Mouse (Mus musculus): Measurements from ENCODE around the gene Ampd2. TPM values are rescaled to one million over a fixed set of nuclear protein-coding genes. Genes with fewer than 3 reads are reported as not detected.

Gene Ampd2
- polyA plus RNA-seq, 1 experiment, result 92.9 TPM

GRCm38 (mm10) chr3:108092536-108093115 is 6.2 kb upstream of the Ampd2 start, which contains the start of gene Gnat2:
Gene Gnat2, plus strand, starts transcription at chr3:108092789.
- no peak within 1 kb of the TSS for H3K27ac ChIP-seq (ENCODE audit: insufficient read depth, low read length)
- no peaks in the 10 kb centered on the region for H3K36me3 ChIP-seq (ENCODE audit: control insufficient read depth, insufficient read depth, low read length)
- 86% methylated on average over 15 of the region's 15 CpGs for WGBS
- no peak within 1 kb of the TSS for H3K4me3 ChIP-seq (ENCODE audit: extremely low read depth, insufficient read depth, insufficient read length)
- TF ChIP-seq CTCF (IDR thresholded peaks at IDR 0.05; ENCODE audit: extremely low read depth, insufficient read depth, insufficient read length, insufficient replicate concordance) (no peak), POLR2A (IDR thresholded peaks at IDR 0.05; ENCODE audit: low read depth, low read length) (no peak)
- 0 out of 2 replicates have a peak, but pooled peaks cover 1% of the 10 kb centered on the region for H3K27me3 ChIP-seq (ENCODE audit: control insufficient read depth, insufficient read depth, low read length)
- DNase-seq (ENCODE audit: low read depth in 1 of 2, low spot score in 2 of 2), result no peak
- 0 out of 2 replicates have a peak, but pooled peaks cover 1% of the 10 kb centered on the region for H3K4me1 ChIP-seq (ENCODE audit: control insufficient read depth, insufficient read depth, insufficient read length)

- Histone ChIP-seq H3K36me3 (ENCODE audit: control insufficient read depth, insufficient read depth, low read length) (no peaks in the 10 kb centered on the region), H3K4me1 (ENCODE audit: control insufficient read depth, insufficient read depth, insufficient read length) (no peaks in the 10 kb centered on the region), H3K27ac (ENCODE audit: insufficient read depth, low read length) (no peak overlapping the region), H3K4me3 (ENCODE audit: extremely low read depth, insufficient read depth, insufficient read length) (no peak overlapping the region), H3K27me3 (ENCODE audit: control insufficient read depth, insufficient read depth, low read length) (0 out of 2 replicates have a peak, but pooled peaks cover 1% of the 10 kb centered on the region)
- TF ChIP-seq POLR2A (IDR thresholded peaks at IDR 0.05; ENCODE audit: low read depth, low read length), result no peak
- no peak for TF ChIP-seq CTCF (IDR thresholded peaks at IDR 0.05; ENCODE audit: extremely low read depth, insufficient read depth, insufficient read length, insufficient replicate concordance)
- DNase-seq (ENCODE audit: low read depth in 1 of 2, low spot score in 2 of 2), result no peak
- 75% methylated on average over 6 of the region's 6 CpGs for WGBS
Measured at GRCm38 (mm10) chr3:108092030-108092429, 5.6 kb upstream of the Ampd2 start.

GRCm38 (mm10) chr3:108090561-108090960 is 4.1 kb upstream of the Ampd2 start:
- no peak for TF ChIP-seq CTCF (IDR thresholded peaks at IDR 0.05; ENCODE audit: extremely low read depth, insufficient read depth, insufficient read length, insufficient replicate concordance)
- 96% methylated on average over 2 of the region's 2 CpGs for WGBS

GRCm38 (mm10) chr3:108089916-108090315 is 3.5 kb upstream of the Ampd2 start:
- H3K27ac ChIP-seq (ENCODE audit: insufficient read depth, low read length), result no peak overlapping the region
- 78% methylated on average over 2 of the region's 2 CpGs for WGBS
- 0 out of 2 replicates have a peak, but pooled peaks cover 1% of the 10 kb centered on the region for H3K27me3 ChIP-seq (ENCODE audit: control insufficient read depth, insufficient read depth, low read length)
- no peak for DNase-seq (ENCODE audit: low read depth in 1 of 2, low spot score in 2 of 2)
- no peak for TF ChIP-seq CTCF (IDR thresholded peaks at IDR 0.05; ENCODE audit: extremely low read depth, insufficient read depth, insufficient read length, insufficient replicate concordance)
- H3K36me3 ChIP-seq (ENCODE audit: control insufficient read depth, insufficient read depth, low read length), result no peaks in the 10 kb centered on the region
- H3K4me1 ChIP-seq (ENCODE audit: control insufficient read depth, insufficient read depth, insufficient read length), result peaks cover 3% of the 10 kb centered on the region; the same call in 1 of the 2 replicates
- no peak overlapping the region for H3K4me3 ChIP-seq (ENCODE audit: extremely low read depth, insufficient read depth, insufficient read length)

More at GRCm38 (mm10) chr3:108090561-108090960, 4.1 kb upstream of the Ampd2 start:
- H3K4me3 ChIP-seq (ENCODE audit: extremely low read depth, insufficient read depth, insufficient read length), result no peak overlapping the region
- DNase-seq (ENCODE audit: low read depth in 1 of 2, low spot score in 2 of 2), result no peak
- H3K27ac ChIP-seq (ENCODE audit: insufficient read depth, low read length), result no peak overlapping the region
- H3K36me3 ChIP-seq (ENCODE audit: control insufficient read depth, insufficient read depth, low read length), result no peaks in the 10 kb centered on the region
- peaks cover 3% of the 10 kb centered on the region; the same call in 1 of the 2 replicates for H3K4me1 ChIP-seq (ENCODE audit: control insufficient read depth, insufficient read depth, insufficient read length)
- H3K27me3 ChIP-seq (ENCODE audit: control insufficient read depth, insufficient read depth, low read length), result 0 out of 2 replicates have a peak, but pooled peaks cover 1% of the 10 kb centered on the region

GRCm38 (mm10) chr3:108088842-108089380 is 2.5 kb upstream of the Ampd2 start:
- DNase-seq (ENCODE audit: low read depth in 1 of 2, low spot score in 2 of 2), result no peak
- WGBS, result 82% methylated on average over 5 of the region's 5 CpGs
- TF ChIP-seq POLR2A (IDR thresholded peaks at IDR 0.05; ENCODE audit: low read depth, low read length) (no peak), CTCF (IDR thresholded peaks at IDR 0.05; ENCODE audit: extremely low read depth, insufficient read depth, insufficient read length, insufficient replicate concordance) (no peak)
- peaks cover 3% of the 10 kb centered on the region; the same call in 1 of the 2 replicates for H3K4me1 ChIP-seq (ENCODE audit: control insufficient read depth, insufficient read depth, insufficient read length)
- no peaks in the 10 kb centered on the region for H3K36me3 ChIP-seq (ENCODE audit: control insufficient read depth, insufficient read depth, low read length)
- 0 out of 2 replicates have a peak, but pooled peaks cover 1% of the 10 kb centered on the region for H3K27me3 ChIP-seq (ENCODE audit: control insufficient read depth, insufficient read depth, low read length)
- no peak overlapping the region for H3K27ac ChIP-seq (ENCODE audit: insufficient read depth, low read length)
- H3K4me3 ChIP-seq (ENCODE audit: extremely low read depth, insufficient read depth, insufficient read length), result no peak overlapping the region

- WGBS, result 61% methylated on average over 3 of the region's 3 CpGs
Measured at GRCm38 (mm10) chr3:108087329-108087728, 878 bp upstream of the Ampd2 start.

More at GRCm38 (mm10) chr3:108087329-108087728, 878 bp upstream of the Ampd2 start:
- TF ChIP-seq CTCF (IDR thresholded peaks at IDR 0.05; ENCODE audit: extremely low read depth, insufficient read depth, insufficient read length, insufficient replicate concordance) (no peak), POLR2A (IDR thresholded peaks at IDR 0.05; ENCODE audit: low read depth, low read length) (no peak)
- H3K4me3 ChIP-seq (ENCODE audit: extremely low read depth, insufficient read depth, insufficient read length), result no peak overlapping the region
- 0 out of 2 replicates have a peak, but pooled peaks cover 1% of the 10 kb centered on the region for H3K27me3 ChIP-seq (ENCODE audit: control insufficient read depth, insufficient read depth, low read length)
- peaks cover 3% of the 10 kb centered on the region; the same call in 1 of the 2 replicates for H3K4me1 ChIP-seq (ENCODE audit: control insufficient read depth, insufficient read depth, insufficient read length)
- no peak overlapping the region for H3K27ac ChIP-seq (ENCODE audit: insufficient read depth, low read length)
- DNase-seq (ENCODE audit: low read depth in 1 of 2, low spot score in 2 of 2), result no peak
- no peaks in the 10 kb centered on the region for H3K36me3 ChIP-seq (ENCODE audit: control insufficient read depth, insufficient read depth, low read length)

Data from spleen, adult 2 months (tissue).